Mouse (Mus musculus) gastrocnemius, postnatal 14 days (tissue): ENCODE measurements around the gene Sidt2. TPM values are rescaled to one million over a fixed set of nuclear protein-coding genes. Genes with fewer than 3 reads are reported as not detected.

Experiments used
- DNase-seq: peaks from one replicate; pipeline ENCODE4 v3.0.0; 2021; ENCODE audit warnings: mixed read lengths
- intact Hi-C: fragments of 180-260 bp; cut with DNase I; formaldehyde crosslinking; loops from one replicate; pipeline ENCODE4 v1.15.1; 2025; ENCODE audit warnings: low total_unique reads
- long read RNA-seq, 2 experiments: library from polyadenylated mRNA; stranded (forward); transcript quantifications; one replicate each; pipeline ENCODE4 v2.0.0; 2021
- total RNA-seq, 2 experiments: library from RNA; stranded (reverse); gene quantifications; 2 replicates each; pipeline ENCODE4 v1.2.3; 2021

The Sidt2 gene
- total RNA-seq = 10 to 100 TPM; 53.8 to 60.0 TPM
- long read RNA-seq, experiment 1, full-length matches to known transcripts = 3 of 40 reads
- long read RNA-seq, experiment 1, partial matches to known transcripts = 10 of 40 reads
- long read RNA-seq, experiment 1, other reads (novel, unspliced or antisense) = 27 of 40 reads
- long read RNA-seq, experiment 2, full-length matches to known transcripts = 5 of 49 reads
- long read RNA-seq, experiment 2, partial matches to known transcripts = 13 of 49 reads
- long read RNA-seq, experiment 2, other reads (novel, unspliced or antisense) = 31 of 49 reads

DNA sequence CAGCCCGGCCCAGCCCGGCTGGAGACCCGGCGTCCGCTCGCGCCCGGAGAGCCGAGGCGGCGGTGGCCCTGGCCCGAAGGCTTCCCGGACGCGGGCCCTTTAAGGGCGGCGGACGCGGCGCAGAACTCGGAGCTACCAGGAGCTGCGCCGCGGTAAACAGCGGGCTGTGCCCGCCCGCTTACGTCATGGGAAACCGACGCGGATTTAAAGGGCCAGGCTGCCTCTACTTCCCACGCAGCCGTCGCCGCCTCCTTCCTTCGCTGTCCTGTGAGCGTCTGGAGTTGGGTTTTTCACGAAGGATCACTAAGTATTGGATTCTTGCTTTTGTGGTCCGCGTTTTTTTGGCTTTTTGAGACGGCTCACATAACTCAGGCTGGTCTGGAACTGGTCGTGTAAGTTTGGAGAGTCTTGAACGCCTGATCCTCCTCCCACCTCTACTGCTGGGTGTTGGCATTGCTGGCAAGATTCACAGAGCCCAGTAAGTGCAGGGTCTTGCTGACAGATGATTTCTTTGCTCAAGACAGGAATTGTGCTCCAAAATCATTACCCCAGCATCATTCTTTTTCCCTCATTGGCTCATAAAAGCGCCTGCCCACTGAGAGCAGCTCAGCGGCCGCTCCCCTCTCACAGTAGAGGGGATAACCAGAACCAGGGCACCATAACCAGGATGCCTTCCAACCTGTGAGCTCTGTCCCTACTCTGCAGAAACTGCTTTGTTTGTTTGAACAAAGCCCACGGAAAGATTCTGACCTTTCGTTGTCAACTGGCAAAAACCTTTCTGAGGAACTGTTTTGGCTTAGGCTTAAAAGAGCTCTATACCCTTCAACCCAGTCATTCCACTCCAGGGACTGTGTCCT lies at the start of gene Sidt2:
Gene Sidt2 (minus strand): TSS at position 152 of the 857 bp plus-strand sequence.
- DNase-seq = peak; percentile 90
- intact Hi-C loops = no loop called here

- intact Hi-C loops = no loop called here
- no peak for DNase-seq
Measured at GRCm38 (mm10) chr9:46004529-46004928, 49.5 kb upstream of the Sidt2 start.

DNA sequence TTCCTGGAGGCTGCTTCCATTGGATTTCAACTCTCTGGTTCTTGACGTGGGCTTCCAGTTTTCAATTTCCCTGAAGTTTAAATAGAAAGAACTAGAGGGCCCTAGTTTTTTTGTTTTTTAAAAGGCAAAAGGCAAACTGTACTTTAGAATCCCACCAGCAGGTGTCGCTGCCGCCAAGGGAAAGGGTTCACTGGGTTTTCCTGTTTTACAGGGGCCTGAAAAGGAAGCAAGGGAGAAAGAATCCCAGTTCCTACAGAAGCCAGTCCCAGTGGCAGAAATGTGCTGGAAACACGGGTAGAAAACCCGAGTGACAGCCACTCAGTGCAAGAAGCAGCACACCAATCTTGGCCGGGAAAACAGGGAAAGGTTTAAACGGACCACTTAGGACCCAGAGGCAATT lies 48.7 kb upstream of the Sidt2 start:
- intact Hi-C loops = no loop called here

DNA sequence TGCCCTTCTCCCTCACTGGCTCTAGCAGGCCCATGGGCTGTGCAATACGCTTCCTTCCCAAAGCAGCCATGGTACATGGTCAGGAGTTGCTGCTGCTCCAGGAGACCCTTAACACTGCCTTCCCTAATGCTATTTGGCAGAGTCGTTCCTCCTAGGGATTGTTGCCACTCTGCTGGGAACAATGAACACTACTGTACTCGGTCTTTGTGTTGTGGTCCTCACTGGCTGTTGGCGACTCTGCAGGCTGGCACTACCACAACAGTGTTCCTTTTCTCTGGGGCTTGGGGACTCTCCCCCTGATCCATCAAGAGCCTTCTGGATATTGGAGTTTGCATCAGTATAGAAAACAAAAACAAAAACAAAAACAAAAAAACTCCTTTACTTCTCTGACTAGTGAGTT lies 44.0 kb upstream of the Sidt2 start:
- no peak for DNase-seq
- intact Hi-C loops = no loop called here

More for the DNA sequence above, 48.7 kb upstream of the Sidt2 start:
- DNase-seq = peak; percentile 77

DNA sequence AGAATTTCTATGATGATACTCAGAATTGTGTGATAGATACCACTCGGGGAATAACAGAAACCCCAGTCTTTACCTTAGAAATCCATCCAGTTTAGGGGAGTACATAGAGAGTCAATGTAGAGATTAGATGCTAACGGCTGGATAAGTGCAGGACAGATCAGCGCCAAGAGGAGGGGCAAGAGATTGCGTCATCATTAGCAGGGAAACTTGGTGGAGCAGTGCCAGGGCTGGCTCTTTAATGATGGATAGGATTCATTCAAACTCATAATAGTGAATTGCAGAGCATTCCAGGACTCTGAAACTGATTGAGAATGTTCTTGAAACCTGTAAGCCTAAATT lies 30.1 kb upstream of the Sidt2 start:
- peak; percentile 73 for DNase-seq
- intact Hi-C loops = no loop called here

- intact Hi-C loops = no loop called here
- peak; percentile 92 for DNase-seq
Measured at GRCm38 (mm10) chr9:45984409-45985228, 29.6 kb upstream of the Sidt2 start.

DNA sequence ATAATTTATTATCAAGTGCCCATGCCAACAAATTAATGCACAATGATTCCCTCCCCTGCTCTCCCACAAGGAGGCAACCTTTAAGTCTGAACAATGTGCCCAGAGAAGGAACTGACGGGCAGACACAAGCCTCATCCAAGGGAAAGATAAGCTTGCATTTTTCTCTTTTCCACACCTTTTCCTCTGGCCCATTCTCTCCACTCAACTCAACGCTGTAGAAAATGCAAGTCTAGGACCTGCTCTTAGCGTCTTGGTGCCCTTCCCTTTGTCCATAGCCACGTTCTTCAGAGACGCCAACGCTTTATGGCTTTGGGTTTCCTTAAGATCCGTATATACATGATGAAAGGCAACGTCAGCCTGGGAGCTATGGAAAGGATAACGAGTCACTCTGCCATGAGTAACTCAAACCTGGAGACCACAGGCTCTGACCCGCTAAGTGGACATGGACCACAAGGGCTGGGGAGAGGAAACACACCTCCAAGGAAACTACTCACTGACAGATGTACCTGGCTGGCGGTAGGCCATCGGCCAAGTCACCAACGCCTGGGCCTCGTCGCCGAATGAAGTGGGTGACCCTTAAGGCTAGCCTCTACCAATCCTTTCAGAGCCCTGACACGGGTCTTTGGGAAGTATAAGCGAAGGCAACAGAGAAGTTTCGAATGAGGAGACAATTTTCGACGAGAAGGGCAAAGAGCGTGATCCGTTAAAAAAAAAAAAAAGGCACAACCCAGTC lies 28.8 kb upstream of the Sidt2 start:
- no peak for DNase-seq
- intact Hi-C loops = no loop called here

DNA sequence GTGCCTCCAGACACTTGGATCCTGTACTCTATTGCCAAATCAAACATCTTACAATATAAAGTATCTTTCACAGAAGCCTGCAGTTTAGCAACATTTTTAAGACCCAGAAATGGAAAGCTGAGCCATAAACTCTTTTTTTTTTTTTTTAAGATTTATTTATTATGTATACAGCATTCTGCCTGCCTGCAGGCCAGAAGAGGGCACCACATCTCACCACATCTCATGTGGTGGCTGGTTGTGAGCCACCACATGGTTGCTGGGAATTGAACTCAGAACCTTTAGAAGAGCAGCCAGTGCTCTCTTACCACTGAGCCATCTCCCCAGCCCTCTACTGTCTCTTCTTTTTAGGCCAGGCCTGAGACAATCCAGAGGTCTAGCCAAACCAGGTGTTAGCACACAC lies 26.3 kb upstream of the Sidt2 start:
- DNase-seq = no peak

GRCm38 (mm10) chr9:45980611-45981010 lies 25.6 kb upstream of the Sidt2 start:
- DNase-seq = no peak
- intact Hi-C loops = no loop called here

More for the DNA sequence above, 26.3 kb upstream of the Sidt2 start:
- intact Hi-C loops = no loop called here

DNA sequence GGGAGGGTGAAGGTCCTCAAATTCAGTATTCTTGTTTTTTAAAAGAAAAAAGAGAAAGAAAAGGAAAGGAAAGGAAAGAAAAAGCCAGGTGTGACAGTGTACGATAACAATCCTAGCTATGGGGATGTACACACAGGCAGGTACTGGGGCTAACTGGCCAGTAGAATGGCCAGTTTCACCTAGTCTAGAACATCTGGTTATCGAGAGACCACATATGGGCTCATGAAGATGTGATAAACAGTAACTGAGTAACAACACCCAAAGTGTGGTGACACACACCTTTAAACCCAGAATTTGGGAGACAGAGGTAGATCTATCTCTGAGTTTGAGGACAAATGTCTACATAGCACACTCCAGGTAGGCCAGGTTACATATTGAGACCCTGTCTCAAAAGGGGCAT lies 24.7 kb upstream of the Sidt2 start:
- intact Hi-C loops = no loop called here
- no peak for DNase-seq

- DNase-seq = no peak
Measured at GRCm38 (mm10) chr9:45976884-45977283, 21.8 kb upstream of the Sidt2 start.

DNA sequence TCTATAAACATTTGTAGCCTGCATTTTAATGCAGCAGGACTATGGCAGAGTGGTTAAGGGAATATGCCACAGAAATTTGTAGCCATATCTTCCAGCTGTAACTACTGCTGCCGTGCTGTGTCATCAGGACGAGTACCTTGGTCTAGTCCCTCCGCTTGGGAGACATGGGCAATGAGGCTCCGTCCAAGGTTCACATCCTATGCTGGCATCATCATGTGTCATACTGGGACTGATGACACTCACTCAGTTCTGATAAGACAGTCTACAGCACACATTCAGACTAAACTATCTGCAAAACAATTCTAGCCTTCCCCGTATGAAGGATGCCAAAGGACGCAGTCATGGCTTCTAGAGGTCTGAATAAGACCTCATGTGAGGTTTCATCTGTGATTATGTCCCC lies 8.5 kb upstream of the Sidt2 start:
- no peak for DNase-seq
- intact Hi-C loops = no loop called here

More at GRCm38 (mm10) chr9:45976884-45977283, 21.8 kb upstream of the Sidt2 start:
- intact Hi-C loops = no loop called here

GRCm38 (mm10) chr9:45961855-45962254 lies 6.8 kb upstream of the Sidt2 start:
- DNase-seq = no peak
- intact Hi-C loops = no loop called here

- no peak for DNase-seq
- intact Hi-C loops = no loop called here
Measured at GRCm38 (mm10) chr9:45959661-45960060, 4.6 kb upstream of the Sidt2 start.

DNA sequence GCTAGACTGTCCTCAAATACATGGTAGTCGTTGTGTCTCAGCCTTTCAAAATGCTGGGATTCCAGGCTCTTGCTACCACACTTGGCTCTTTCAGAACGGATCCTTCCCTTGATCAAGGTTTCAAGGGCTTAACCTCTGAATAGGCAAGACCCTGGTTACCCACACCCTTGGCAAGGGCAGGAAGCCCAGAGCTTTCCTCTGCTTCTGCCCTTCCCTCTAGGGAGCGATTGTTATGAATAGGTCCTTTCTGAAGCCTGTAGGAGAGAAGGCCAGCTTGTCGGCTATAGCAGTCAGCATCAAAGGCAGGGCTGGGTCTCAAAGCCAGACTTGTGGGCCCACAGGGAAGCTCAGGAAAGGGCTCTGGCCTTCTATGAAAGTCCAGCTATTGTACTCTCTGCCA lies 3.8 kb upstream of the Sidt2 start:
- DNase-seq = no peak
- intact Hi-C loops = no loop called here

DNA sequence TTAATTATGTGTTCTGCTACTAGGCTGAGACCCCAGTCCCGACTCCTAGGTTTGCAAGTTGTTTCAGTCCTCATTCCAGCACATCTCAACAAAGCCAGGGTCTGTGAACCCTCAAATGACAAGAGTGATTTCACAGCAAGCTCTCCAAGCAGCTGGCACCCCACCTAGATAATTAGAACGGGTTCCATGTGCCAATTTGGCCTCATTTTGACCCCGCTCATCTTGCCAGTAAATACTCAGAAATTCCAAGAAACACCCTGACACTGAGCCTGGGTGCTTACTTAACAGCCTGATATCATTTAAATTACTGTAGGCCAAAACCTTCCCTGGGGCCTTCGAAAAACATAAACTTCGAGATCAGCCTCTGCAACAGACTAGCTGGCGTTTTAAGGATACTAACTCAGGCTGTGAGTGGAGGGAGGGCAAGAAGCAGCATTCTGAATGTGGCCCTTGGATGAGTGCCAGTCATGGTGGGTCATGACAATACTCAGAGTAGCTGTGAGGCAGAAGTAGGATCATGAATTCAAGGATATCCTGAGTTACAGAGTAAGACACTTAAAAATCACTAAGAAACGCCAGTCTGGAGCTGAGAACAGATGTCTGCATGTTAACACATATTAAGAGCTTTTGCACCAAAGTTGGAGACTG lies 3.1 kb upstream of the Sidt2 start:
- no peak for DNase-seq
- intact Hi-C loops = no loop called here

DNA sequence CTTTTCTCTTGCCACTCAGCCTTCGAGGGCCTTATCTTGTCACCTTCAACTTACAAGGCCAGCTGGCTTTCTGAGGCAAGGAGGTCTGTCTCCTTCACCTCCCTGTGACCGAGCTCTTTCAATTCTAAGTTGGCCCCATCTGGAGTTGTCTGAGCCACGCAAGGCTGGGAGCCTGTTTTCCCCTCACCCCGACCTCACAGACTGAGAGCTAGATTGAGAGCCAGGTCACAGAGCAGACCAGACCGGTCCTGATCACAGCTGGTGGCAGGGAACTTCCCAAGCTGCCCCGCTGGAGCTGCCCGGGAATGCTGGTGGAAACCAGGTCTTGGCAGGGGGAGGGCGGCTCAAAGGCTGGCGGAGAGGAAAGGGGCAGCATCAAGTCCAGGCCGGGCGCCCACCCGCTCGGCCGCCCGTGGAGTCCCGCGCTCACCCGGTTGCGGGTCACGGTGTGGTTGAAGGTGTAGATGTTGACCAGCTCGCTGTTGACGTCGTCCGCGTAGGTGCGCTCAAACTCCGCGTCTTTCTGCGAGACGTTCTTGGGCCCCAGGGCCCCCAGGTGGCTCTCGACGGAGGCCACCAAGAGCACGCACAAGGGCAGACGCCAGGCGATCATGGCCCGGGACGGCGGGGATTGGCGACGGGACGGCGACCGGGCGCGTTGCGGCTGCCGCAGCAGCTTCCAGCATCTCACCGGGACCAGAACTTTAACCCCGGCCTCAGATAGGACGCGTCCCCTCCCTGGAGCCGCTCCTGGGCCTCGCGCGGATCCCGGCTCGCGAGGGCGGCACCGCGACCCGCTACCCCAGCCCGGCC lies 558 bp downstream of the Sidt2 start:
- peak; percentile 52 for DNase-seq
- intact Hi-C loops = no loop called here
